Mouse (Mus musculus) kidney, embryonic 14.5 days (tissue): ENCODE measurements around the gene Pfdn2. TPM values are rescaled to one million over a fixed set of nuclear protein-coding genes. Genes with fewer than 3 reads are reported as not detected.
A peak's percentile ranks its signal among the peaks of the same experiment; 100 is the strongest.
"Not testable (repeated sequence)": the region's sequence is repeated elsewhere in the genome, so short reads cannot be mapped to it uniquely, and the experiment has no call there.

Source experiments
- ATAC-seq: fragments of 200-750 bp; cut with Nextera tagmentation; 2 replicates; pipeline ENCODE4 v1.8.0; 2017; ENCODE audit warnings: moderate number of reproducible peaks, mild to moderate bottlenecking, moderate TSS enrichment, moderate library complexity; ENCODE audit not compliant: low FRiP score, low TSS enrichment
- H3K27ac ChIP-seq: fragments of 300-500 bp; sonication (generic); 2 replicates; pipeline ENCODE4 v1.5.1; 2014; ENCODE audit warnings: low read depth, mild to moderate bottlenecking, low read length, moderate library complexity, mixed read lengths
- H3K27me3 ChIP-seq: fragments of 300-500 bp; sonication (generic); 2 replicates; pipeline ENCODE4 v1.6.1; 2014; ENCODE audit warnings: mild to moderate bottlenecking, low read length; ENCODE audit not compliant: control insufficient read depth, insufficient read depth
- H3K36me3 ChIP-seq: fragments of 300-500 bp; sonication (generic); 2 replicates; pipeline ENCODE4 v1.6.1; 2014; ENCODE audit warnings: low read length, mixed read lengths; ENCODE audit not compliant: control insufficient read depth, insufficient read depth
- H3K4me1 ChIP-seq: fragments of 300-500 bp; sonication (generic); 2 replicates; pipeline ENCODE4 v1.6.1; 2014; ENCODE audit warnings: low read length, mixed read lengths; ENCODE audit not compliant: control insufficient read depth, insufficient read depth
- H3K4me2 ChIP-seq: fragments of 300-500 bp; sonication (generic); replicated peaks from 2 replicates; pipeline ENCODE4 v1.6.1; 2014; ENCODE audit warnings: low read depth, mild to moderate bottlenecking, low read length
- H3K4me3 ChIP-seq: fragments of 300-500 bp; sonication (generic); 2 replicates; pipeline ENCODE4 v1.5.1; 2014; ENCODE audit warnings: mild to moderate bottlenecking, low read length
- H3K9ac ChIP-seq: fragments of 300-500 bp; sonication (generic); 2 replicates; pipeline ENCODE4 v1.6.1; 2014; ENCODE audit warnings: low read depth, mild to moderate bottlenecking, low read length, moderate library complexity
- H3K9me3 ChIP-seq: fragments of 300-500 bp; sonication (generic); 2 replicates; pipeline ENCODE4 v1.6.1; 2016; ENCODE audit warnings: low read length; ENCODE audit not compliant: control insufficient read depth
- WGBS: fragments of 180-500 bp; shearing (Covaris S2); extraction: QIAGEN DNeasy Blood & Tissue Kit; methylation state at CpG from one replicate; pipeline ENCODE4 v1.1.7; 2014; 5-methylcytosine and 5-hydroxymethylcytosine counted together
- polyA plus RNA-seq: library from polyadenylated mRNA; unstranded; fragments of >200 nt; fragmentation: Nextera tagmentation; extraction: Ambion mirVana; gene quantifications from 2 replicates; pipeline ENCODE4 v1.2.1, GENCODE M21; 2014

Pfdn2 gene
- polyA plus RNA-seq, result 53.7 and 103 TPM in 2 replicates

GRCm38 (mm10) chr1:171345225-171346094 lies at the start of gene Pfdn2, which contains the start of gene Nit1:
Pfdn2 (plus strand) TSS chr1:171345670.
Nit1 (minus strand) TSS chr1:171345646.
- peaks cover 6% of the 10 kb centered on the region; the same call in 1 of the 2 replicates for H3K9me3 ChIP-seq
- WGBS, result 1% methylated on average over 53 of the region's 53 CpGs
- H3K27me3 ChIP-seq, result no peaks in the 10 kb centered on the region
- H3K4me3 ChIP-seq, result peak within 1 kb of the TSS; percentile 91
- peak within 1 kb of the TSS; percentile 84 for H3K9ac ChIP-seq
- peak within 1 kb of the TSS; percentile 49; the same call in 1 of the 2 replicates for H3K27ac ChIP-seq
- peaks cover 27% of the 10 kb centered on the region for H3K36me3 ChIP-seq
- peak within 1 kb of the TSS; percentile 61 for H3K4me2 ChIP-seq
- peak; percentile 91 for ATAC-seq
- peaks cover 16% of the 10 kb centered on the region; the same call in 1 of the 2 replicates for H3K4me1 ChIP-seq

- no peak overlapping the region for H3K9ac ChIP-seq
- no peaks in the 10 kb centered on the region; the same call in 1 of the 2 replicates for H3K27me3 ChIP-seq
- WGBS, result 78% methylated on average over 3 of the region's 3 CpGs
- ATAC-seq, result no peak
- H3K27ac ChIP-seq, result no peak overlapping the region
- peaks cover 7% of the 10 kb centered on the region; the same call in 1 of the 2 replicates for H3K4me1 ChIP-seq
- H3K9me3 ChIP-seq, result no peaks in the 10 kb centered on the region
- no peaks in the 10 kb centered on the region for H3K36me3 ChIP-seq
- H3K4me2 ChIP-seq, result no peak overlapping the region
- H3K4me3 ChIP-seq, result no peak overlapping the region
These were observed 47.2 kb upstream of the Pfdn2 start for GRCm38 (mm10) chr1:171298226-171298625.

DNA sequence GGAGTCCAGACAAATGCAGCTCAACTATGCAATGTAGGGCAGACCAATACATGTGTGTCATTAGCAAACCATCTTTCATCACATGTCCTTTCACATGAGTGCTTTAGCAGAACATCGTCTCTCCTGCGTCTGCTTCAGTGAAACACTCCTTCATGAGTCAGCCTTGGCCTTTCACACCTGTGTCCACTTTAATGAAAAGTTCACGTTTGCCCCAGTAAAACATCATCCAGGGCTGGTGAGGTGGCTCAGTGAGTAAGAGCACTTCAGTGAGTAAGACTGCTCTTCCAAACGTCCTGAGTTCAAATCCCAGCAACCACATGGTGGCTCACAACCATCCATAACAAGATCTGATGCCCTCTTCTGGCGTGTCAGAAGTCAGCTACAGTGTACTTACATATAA lies 39.3 kb upstream of the Pfdn2 start:
- not testable (repeated sequence) for ATAC-seq, H3K4me2 ChIP-seq, H3K9ac ChIP-seq, H3K4me1 ChIP-seq, H3K27me3 ChIP-seq, H3K27ac ChIP-seq, H3K36me3 ChIP-seq, H3K9me3 ChIP-seq, H3K4me3 ChIP-seq
- WGBS, result 70% methylated on average over 5 of the region's 5 CpGs

DNA sequence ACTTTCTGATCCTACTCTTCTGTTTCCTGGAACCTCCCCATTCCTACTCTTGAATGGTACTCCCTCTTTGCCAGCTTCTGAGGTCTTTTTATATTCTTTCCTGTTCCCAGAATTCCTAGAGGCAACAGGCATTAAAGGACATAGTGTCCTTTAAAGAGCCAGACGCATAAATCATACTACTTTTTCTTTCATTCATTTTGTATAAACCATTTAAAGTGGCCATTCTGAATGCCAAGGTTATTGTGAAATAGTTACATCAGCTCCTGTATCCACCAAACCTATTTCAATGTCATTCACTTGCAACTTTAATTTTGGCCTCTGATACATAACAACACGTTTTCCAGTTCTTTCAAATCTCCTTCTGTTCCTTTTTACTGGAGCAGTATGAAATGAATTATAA lies 36.1 kb upstream of the Pfdn2 start:
- Histone ChIP-seq H3K4me2 (no peak overlapping the region), H3K36me3 (no peaks in the 10 kb centered on the region), H3K4me3 (no peak overlapping the region), H3K9me3 (no peaks in the 10 kb centered on the region), H3K27me3 (no peaks in the 10 kb centered on the region), H3K9ac (no peak overlapping the region), H3K27ac (no peak overlapping the region), H3K4me1 (no peaks in the 10 kb centered on the region)
- no peak for ATAC-seq
- WGBS, result 74% methylated on average over 2 of the region's 2 CpGs

DNA sequence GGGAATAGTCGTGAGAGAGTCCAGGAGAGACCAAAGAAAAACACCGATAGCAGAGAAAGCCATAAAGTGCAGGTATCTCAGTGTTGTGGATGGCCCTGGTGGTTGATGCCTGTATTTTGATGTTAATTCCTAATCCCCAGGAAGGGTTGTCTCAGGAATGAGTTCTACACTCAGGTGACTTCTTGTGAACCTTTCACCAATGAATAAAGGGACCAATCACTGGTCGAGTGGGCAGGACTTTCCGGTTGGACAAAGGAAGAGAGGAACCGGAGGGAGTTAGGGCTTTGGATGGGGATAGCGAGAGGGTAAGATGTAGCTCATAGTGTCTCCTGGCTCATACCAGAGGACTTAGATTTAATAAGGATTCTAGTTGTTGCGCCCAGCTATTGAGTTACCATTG lies 25.7 kb upstream of the Pfdn2 start:
- H3K4me3 ChIP-seq, result peak overlapping the region; percentile 18
- no peaks in the 10 kb centered on the region for H3K9me3 ChIP-seq
- H3K9ac ChIP-seq, result peak overlapping the region; percentile 25; the same call in 1 of the 2 replicates
- H3K27me3 ChIP-seq, result no peaks in the 10 kb centered on the region
- no peak overlapping the region for H3K27ac ChIP-seq
- ATAC-seq, result 0 out of 2 replicates have a peak, but pooled peaks have one; percentile 34
- peak overlapping the region; percentile 32 for H3K4me2 ChIP-seq
- H3K36me3 ChIP-seq, result no peaks in the 10 kb centered on the region
- 13% methylated on average over 7 of the region's 7 CpGs for WGBS
- H3K4me1 ChIP-seq, result no peaks in the 10 kb centered on the region

DNA sequence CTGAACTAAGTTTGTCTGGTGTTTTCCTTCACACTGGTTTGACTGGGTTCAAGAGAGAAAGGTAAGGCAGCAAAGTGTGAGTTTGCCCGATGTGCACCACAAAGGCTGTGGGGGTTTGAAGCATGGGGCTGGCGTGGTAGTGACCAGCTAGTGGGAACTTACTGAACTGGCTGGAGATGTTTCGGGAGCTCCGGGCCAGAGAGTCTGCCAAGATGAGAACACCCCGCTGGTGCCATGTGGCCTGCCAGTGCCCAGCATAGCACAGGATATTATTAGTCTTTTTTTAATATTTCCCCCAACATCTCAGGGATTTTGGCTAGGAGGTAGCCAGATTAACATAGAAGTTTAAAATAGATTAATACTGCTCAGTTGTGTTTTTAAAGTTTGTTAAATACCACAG lies 25.3 kb upstream of the Pfdn2 start:
- peak; percentile 29; the same call in 1 of the 2 replicates for ATAC-seq
- H3K4me1 ChIP-seq, result no peaks in the 10 kb centered on the region
- H3K9me3 ChIP-seq, result no peaks in the 10 kb centered on the region
- WGBS, result 19% methylated on average over 5 of the region's 5 CpGs
- peak overlapping the region; percentile 18 for H3K4me3 ChIP-seq
- no peak overlapping the region for H3K27ac ChIP-seq
- H3K9ac ChIP-seq, result peak overlapping the region; percentile 25; the same call in 1 of the 2 replicates
- H3K27me3 ChIP-seq, result no peaks in the 10 kb centered on the region
- H3K4me2 ChIP-seq, result peak overlapping the region; percentile 32
- H3K36me3 ChIP-seq, result no peaks in the 10 kb centered on the region

GRCm38 (mm10) chr1:171321415-171321814 lies 24.1 kb upstream of the Pfdn2 start:
- H3K27me3 ChIP-seq, result no peaks in the 10 kb centered on the region
- H3K36me3 ChIP-seq, result no peaks in the 10 kb centered on the region
- ATAC-seq, result no peak
- no peaks in the 10 kb centered on the region for H3K4me1 ChIP-seq
- H3K4me2 ChIP-seq, result no peak overlapping the region
- H3K9me3 ChIP-seq, result no peaks in the 10 kb centered on the region
- no peak overlapping the region for H3K27ac ChIP-seq
- H3K9ac ChIP-seq, result no peak overlapping the region
- H3K4me3 ChIP-seq, result no peak overlapping the region

DNA sequence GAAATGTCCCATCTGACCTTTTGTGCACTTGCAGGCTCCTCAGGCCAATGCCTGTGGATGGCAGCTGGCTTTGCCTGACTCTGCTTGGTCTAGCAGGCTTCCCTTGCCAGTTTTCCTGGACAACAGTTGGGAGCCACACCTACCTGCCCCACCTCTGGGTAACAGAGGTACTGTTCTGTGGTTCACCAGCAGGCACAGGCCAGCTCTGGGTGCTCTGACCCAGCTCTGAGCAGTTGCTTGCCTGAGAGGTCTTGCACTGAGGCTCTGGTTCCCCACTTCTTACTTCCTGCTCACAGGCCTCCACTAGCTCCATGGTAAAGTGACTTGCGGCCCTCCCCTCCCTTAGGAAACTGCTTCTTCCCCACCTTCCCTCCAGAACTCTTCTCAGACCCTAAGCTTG lies 23.5 kb upstream of the Pfdn2 start:
- Histone ChIP-seq H3K36me3 (no peaks in the 10 kb centered on the region), H3K27me3 (no peaks in the 10 kb centered on the region), H3K9ac (no peak overlapping the region), H3K4me3 (no peak overlapping the region), H3K4me2 (no peak overlapping the region), H3K9me3 (no peaks in the 10 kb centered on the region), H3K4me1 (no peaks in the 10 kb centered on the region), H3K27ac (no peak overlapping the region)
- 65% methylated on average over 1 of the region's 1 CpGs for WGBS
- ATAC-seq, result peak; percentile 18; the same call in 1 of the 2 replicates

DNA sequence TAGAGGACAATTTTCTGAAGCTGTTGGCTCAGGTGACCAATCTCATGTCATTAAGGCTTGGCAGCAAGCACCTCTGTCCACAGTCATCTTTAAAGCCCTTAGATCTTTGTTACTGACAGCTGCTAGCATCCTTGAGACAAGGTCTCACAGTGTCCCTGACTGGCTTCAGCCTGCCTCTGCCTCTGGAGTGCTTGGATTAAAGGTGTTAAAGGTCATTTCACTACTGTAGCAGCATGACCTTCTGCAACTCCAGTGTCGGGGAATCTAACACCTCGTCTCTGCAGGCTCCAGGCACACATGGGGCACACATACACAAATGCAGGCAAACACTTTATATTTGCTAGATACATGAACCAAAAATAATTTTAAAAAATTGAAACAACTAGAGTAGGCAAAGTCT lies 19.9 kb upstream of the Pfdn2 start:
- Histone ChIP-seq H3K27ac (no peak overlapping the region), H3K9me3 (no peaks in the 10 kb centered on the region), H3K4me1 (peaks cover 13% of the 10 kb centered on the region), H3K4me2 (no peak overlapping the region), H3K36me3 (no peaks in the 10 kb centered on the region), H3K27me3 (no peaks in the 10 kb centered on the region), H3K9ac (no peak overlapping the region), H3K4me3 (no peak overlapping the region)
- no peak for ATAC-seq
- WGBS, result 60% methylated on average over 2 of the region's 2 CpGs
